Mouse (Mus musculus) heart, embryonic 16.5 days (tissue): ENCODE results near the gene Noc4l. TPM values are rescaled to one million over a fixed set of nuclear protein-coding genes. Genes with fewer than 3 reads are reported as not detected.

Experiments used
- ATAC-seq: fragments of 200-750 bp; cut with Nextera tagmentation; replicated peaks from 2 replicates; pipeline ENCODE4 v1.8.0; 2017; ENCODE audit warnings: moderate number of reproducible peaks; ENCODE audit not compliant: insufficient read depth, low FRiP score; ENCODE audit errors: extremely low read depth
- H3K27ac ChIP-seq: fragments of 300-500 bp; sonication (generic); 2 replicates; pipeline ENCODE4 v1.5.1; 2014; ENCODE audit warnings: mild to moderate bottlenecking, low read length, control low read depth, moderate library complexity
- H3K27me3 ChIP-seq: fragments of 300-500 bp; sonication (generic); 2 replicates; pipeline ENCODE4 v1.6.1; 2014; ENCODE audit warnings: low read length, mixed read lengths; ENCODE audit not compliant: control insufficient read depth, insufficient read depth
- H3K36me3 ChIP-seq: fragments of 300-500 bp; sonication (generic); 2 replicates; pipeline ENCODE4 v1.6.1; 2014; ENCODE audit not compliant: control insufficient read depth, insufficient read depth
- H3K4me1 ChIP-seq: fragments of 300-500 bp; sonication (generic); 2 replicates; pipeline ENCODE4 v1.6.1; 2014; ENCODE audit warnings: low read length, mixed read lengths; ENCODE audit not compliant: control insufficient read depth, insufficient read depth
- H3K4me2 ChIP-seq: fragments of 300-500 bp; sonication (generic); 2 replicates; pipeline ENCODE4 v1.6.1; 2014; ENCODE audit warnings: low read depth, mild to moderate bottlenecking, control low read depth, low read length
- H3K4me3 ChIP-seq: fragments of 300-500 bp; sonication (generic); 2 replicates; pipeline ENCODE4 v1.5.1; 2014; ENCODE audit warnings: mild to moderate bottlenecking, control low read depth, low read length
- H3K9ac ChIP-seq: fragments of 300-500 bp; sonication (generic); 2 replicates; pipeline ENCODE4 v1.6.1; 2014; ENCODE audit warnings: low read length, control low read depth
- H3K9me3 ChIP-seq: fragments of 300-500 bp; sonication (generic); replicated peaks from 2 replicates; pipeline ENCODE4 v1.6.1; 2016; ENCODE audit warnings: low read length; ENCODE audit not compliant: control insufficient read depth
- WGBS: fragments of 180-500 bp; shearing (Covaris S2); extraction: QIAGEN DNeasy Blood & Tissue Kit; methylation state at CpG from one replicate; pipeline ENCODE4 v1.1.7; 2014; 5-methylcytosine and 5-hydroxymethylcytosine counted together
- polyA plus RNA-seq: library from polyadenylated mRNA; unstranded; fragments of >200 nt; fragmentation: Nextera tagmentation; extraction: Ambion mirVana; gene quantifications from 2 replicates; pipeline ENCODE4 v1.2.1, GENCODE M21; 2015

Noc4l gene
- polyA plus RNA-seq, 1 experiment from 2014 or later, result 36.2 TPM

GRCm38 (mm10) chr5:110611435-110612158 lies 41.6 kb downstream of the Noc4l start:
- Histone ChIP-seq H3K27me3 (no peaks in the 10 kb centered on the region), H3K4me2 (no peak overlapping the region), H3K27ac (no peak overlapping the region), H3K9ac (no peak overlapping the region), H3K4me1 (no peaks in the 10 kb centered on the region), H3K36me3 (no peaks in the 10 kb centered on the region), H3K9me3 (no peaks in the 10 kb centered on the region), H3K4me3 (no peak overlapping the region)
- no peak for ATAC-seq
- WGBS, result 71% methylated on average over 5 of the region's 5 CpGs

- no peaks in the 10 kb centered on the region for H3K4me1 ChIP-seq
- no peak for ATAC-seq
- H3K36me3 ChIP-seq, result no peaks in the 10 kb centered on the region
- H3K9me3 ChIP-seq, result no peaks in the 10 kb centered on the region
- H3K27me3 ChIP-seq, result no peaks in the 10 kb centered on the region
- 79% methylated on average over 7 of the region's 7 CpGs for WGBS
- no peak overlapping the region for H3K4me2 ChIP-seq
- H3K9ac ChIP-seq, result no peak overlapping the region
- H3K27ac ChIP-seq, result no peak overlapping the region
- no peak overlapping the region for H3K4me3 ChIP-seq
These were observed 42.7 kb downstream of the Noc4l start for GRCm38 (mm10) chr5:110610484-110610883.

- no peak for ATAC-seq
- Histone ChIP-seq H3K9me3 (no peaks in the 10 kb centered on the region), H3K27me3 (no peaks in the 10 kb centered on the region), H3K36me3 (no peaks in the 10 kb centered on the region), H3K27ac (no peak overlapping the region), H3K4me2 (no peak overlapping the region), H3K9ac (no peak overlapping the region), H3K4me1 (no peaks in the 10 kb centered on the region), H3K4me3 (no peak overlapping the region)
- WGBS, result 72% methylated on average over 5 of the region's 5 CpGs
These were observed 43.3 kb downstream of the Noc4l start for GRCm38 (mm10) chr5:110609868-110610267.

GRCm38 (mm10) chr5:110609425-110609824 lies 43.8 kb downstream of the Noc4l start:
- H3K27me3 ChIP-seq, result no peaks in the 10 kb centered on the region
- no peak overlapping the region for H3K27ac ChIP-seq
- H3K9ac ChIP-seq, result no peak overlapping the region
- no peak overlapping the region for H3K4me2 ChIP-seq
- ATAC-seq, result no peak
- no peak overlapping the region for H3K4me3 ChIP-seq
- H3K36me3 ChIP-seq, result no peaks in the 10 kb centered on the region
- WGBS, result 66% methylated on average over 3 of the region's 3 CpGs
- no peaks in the 10 kb centered on the region for H3K9me3 ChIP-seq
- no peaks in the 10 kb centered on the region for H3K4me1 ChIP-seq

- no peaks in the 10 kb centered on the region for H3K4me1 ChIP-seq
- no peaks in the 10 kb centered on the region for H3K36me3 ChIP-seq
- WGBS, result 71% methylated on average over 8 of the region's 8 CpGs
- no peak for ATAC-seq
- no peaks in the 10 kb centered on the region for H3K27me3 ChIP-seq
- no peak overlapping the region for H3K4me2 ChIP-seq
- H3K9ac ChIP-seq, result no peak overlapping the region
- H3K9me3 ChIP-seq, result no peaks in the 10 kb centered on the region
- no peak overlapping the region for H3K4me3 ChIP-seq
- no peak overlapping the region for H3K27ac ChIP-seq
These were observed 44.3 kb downstream of the Noc4l start for GRCm38 (mm10) chr5:110608941-110609340.

- WGBS, result 70% methylated on average over 6 of the region's 6 CpGs
- ATAC-seq, result no peak; the same call in 1 of the 2 replicates
- no peaks in the 10 kb centered on the region for H3K9me3 ChIP-seq
- H3K27ac ChIP-seq, result no peak overlapping the region
- no peaks in the 10 kb centered on the region for H3K27me3 ChIP-seq
- no peaks in the 10 kb centered on the region for H3K4me1 ChIP-seq
- no peaks in the 10 kb centered on the region for H3K36me3 ChIP-seq
- H3K4me2 ChIP-seq, result no peak overlapping the region
- no peak overlapping the region for H3K9ac ChIP-seq
- H3K4me3 ChIP-seq, result no peak overlapping the region
These were observed 44.9 kb downstream of the Noc4l start for GRCm38 (mm10) chr5:110608336-110608735.

- no peak for ATAC-seq
- no peak overlapping the region for H3K27ac ChIP-seq
- 51% methylated on average over 3 of the region's 3 CpGs for WGBS
- no peak overlapping the region for H3K9ac ChIP-seq
- no peaks in the 10 kb centered on the region for H3K9me3 ChIP-seq
- no peak overlapping the region for H3K4me3 ChIP-seq
- H3K36me3 ChIP-seq, result no peaks in the 10 kb centered on the region
- H3K27me3 ChIP-seq, result no peaks in the 10 kb centered on the region
- H3K4me2 ChIP-seq, result no peak overlapping the region
- no peaks in the 10 kb centered on the region for H3K4me1 ChIP-seq
These were observed 45.5 kb downstream of the Noc4l start for GRCm38 (mm10) chr5:110607767-110608166.

- Histone ChIP-seq H3K4me2 (no peak overlapping the region), H3K36me3 (no peaks in the 10 kb centered on the region), H3K4me3 (no peak overlapping the region), H3K4me1 (no peaks in the 10 kb centered on the region), H3K9me3 (no peaks in the 10 kb centered on the region), H3K27ac (no peak overlapping the region), H3K9ac (no peak overlapping the region), H3K27me3 (no peaks in the 10 kb centered on the region)
- no peak for ATAC-seq
- WGBS, result 42% methylated on average over 5 of the region's 5 CpGs
These were observed 47.5 kb downstream of the Noc4l start for GRCm38 (mm10) chr5:110605531-110606221.

- no peak overlapping the region for H3K4me3 ChIP-seq
- 0 out of 2 replicates have a peak, but pooled peaks cover 3% of the 10 kb centered on the region for H3K27me3 ChIP-seq
- H3K4me2 ChIP-seq, result no peak overlapping the region
- no peaks in the 10 kb centered on the region for H3K9me3 ChIP-seq
- 73% methylated on average over 2 of the region's 2 CpGs for WGBS
- H3K36me3 ChIP-seq, result no peaks in the 10 kb centered on the region
- ATAC-seq, result no peak
- H3K27ac ChIP-seq, result no peak overlapping the region
- H3K4me1 ChIP-seq, result no peaks in the 10 kb centered on the region
- H3K9ac ChIP-seq, result no peak overlapping the region
These were observed 48.9 kb downstream of the Noc4l start for GRCm38 (mm10) chr5:110604311-110604710.
